Mouse (Mus musculus) spleen, postnatal 4 days (tissue): Measurements from ENCODE around the gene Socs3.

Experiments used
- DNase-seq, 2 experiments: peaks; one replicate each; pipeline ENCODE4 v3.0.0; 2022; ENCODE audit warnings: low spot score in 2 of 2

Socs3 gene

GRCm38 (mm10) chr11:117955621-117956020 lies 14.2 kb downstream of the Socs3 start:
- DNase-seq: no peak

GRCm38 (mm10) chr11:117954819-117955218 lies 15.0 kb downstream of the Socs3 start:
- DNase-seq: no peak

- no peak for DNase-seq
These were observed 15.8 kb downstream of the Socs3 start for GRCm38 (mm10) chr11:117954094-117954493.

- peak; percentile 62 to 80 for DNase-seq
These were observed 17.5 kb downstream of the Socs3 start for GRCm38 (mm10) chr11:117952174-117952933.

GRCm38 (mm10) chr11:117951391-117951790 lies 18.5 kb downstream of the Socs3 start:
- DNase-seq: no peak

- DNase-seq: peak in 1 of 2 experiments; percentile 70
These were observed 20.3 kb downstream of the Socs3 start for GRCm38 (mm10) chr11:117949392-117950091.

GRCm38 (mm10) chr11:117946996-117947419 lies 22.8 kb downstream of the Socs3 start:
- DNase-seq: peak in 1 of 2 experiments; percentile 72

- DNase-seq: peak in 1 of 2 experiments; percentile 52
These were observed 23.5 kb downstream of the Socs3 start for GRCm38 (mm10) chr11:117946195-117946979.

- DNase-seq: no peak
These were observed 28.0 kb downstream of the Socs3 start for GRCm38 (mm10) chr11:117941848-117942247.

- DNase-seq: no peak
These were observed 28.5 kb downstream of the Socs3 start for GRCm38 (mm10) chr11:117941325-117941834.

GRCm38 (mm10) chr11:117940881-117941280 lies 29.0 kb downstream of the Socs3 start:
- no peak for DNase-seq

- DNase-seq: no peak
These were observed 30.0 kb downstream of the Socs3 start for GRCm38 (mm10) chr11:117939741-117940285.

- no peak for DNase-seq
These were observed 30.7 kb downstream of the Socs3 start for GRCm38 (mm10) chr11:117939004-117939730.

- DNase-seq: no peak
These were observed 33.6 kb downstream of the Socs3 start for GRCm38 (mm10) chr11:117936202-117936601.

- no peak for DNase-seq
These were observed 34.2 kb downstream of the Socs3 start for GRCm38 (mm10) chr11:117935616-117936015.

- no peak for DNase-seq
These were observed 35.1 kb downstream of the Socs3 start for GRCm38 (mm10) chr11:117934576-117935368.

GRCm38 (mm10) chr11:117934168-117934567 lies 35.7 kb downstream of the Socs3 start:
- no peak for DNase-seq

GRCm38 (mm10) chr11:117932195-117932594 lies 37.7 kb downstream of the Socs3 start:
- DNase-seq: no peak

- no peak for DNase-seq
These were observed 38.3 kb downstream of the Socs3 start for GRCm38 (mm10) chr11:117931576-117931975.

- DNase-seq: no peak
These were observed 39.0 kb downstream of the Socs3 start for GRCm38 (mm10) chr11:117930781-117931338.
